Mouse (Mus musculus): ENCODE data around the gene Nck2.

Nck2 gene

GRCm38 (mm10) chr1:43433853-43434252 lies 10.5 kb upstream of the Nck2 start:
- DNase-seq (ENCODE audit: low read depth, low spot score) = no peak

GRCm38 (mm10) chr1:43436554-43436953 lies 7.8 kb upstream of the Nck2 start:
- no peak for DNase-seq (ENCODE audit: low read depth, low spot score)

GRCm38 (mm10) chr1:43439261-43439660 lies 5.1 kb upstream of the Nck2 start:
- DNase-seq (ENCODE audit: low read depth, low spot score) = no peak

- DNase-seq (ENCODE audit: low read depth, low spot score) = no peak
These were observed 1.8 kb upstream of the Nck2 start for GRCm38 (mm10) chr1:43442568-43442967.

GRCm38 (mm10) chr1:43445170-43446088 lies 1.1 kb downstream of the Nck2 start:
- peak; percentile 20 for DNase-seq (ENCODE audit: low read depth, low spot score)

- DNase-seq (ENCODE audit: low read depth, low spot score) = no peak
These were observed 1.7 kb downstream of the Nck2 start for GRCm38 (mm10) chr1:43446089-43446533.

- DNase-seq (ENCODE audit: low read depth, low spot score) = no peak
These were observed 2.6 kb downstream of the Nck2 start for GRCm38 (mm10) chr1:43446731-43447601.

GRCm38 (mm10) chr1:43447602-43448287 lies 3.4 kb downstream of the Nck2 start:
- no peak for DNase-seq (ENCODE audit: low read depth, low spot score)

- no peak for DNase-seq (ENCODE audit: low read depth, low spot score)
These were observed 6.4 kb downstream of the Nck2 start for GRCm38 (mm10) chr1:43450811-43451210.

GRCm38 (mm10) chr1:43453683-43454082 lies 9.3 kb downstream of the Nck2 start:
- no peak for DNase-seq (ENCODE audit: low read depth, low spot score)

- DNase-seq (ENCODE audit: low read depth, low spot score) = no peak
These were observed 10.4 kb downstream of the Nck2 start for GRCm38 (mm10) chr1:43454741-43455140.

- no peak for DNase-seq (ENCODE audit: low read depth, low spot score)
These were observed 10.8 kb downstream of the Nck2 start for GRCm38 (mm10) chr1:43455196-43455595.

- no peak for DNase-seq (ENCODE audit: low read depth, low spot score)
These were observed 12.8 kb downstream of the Nck2 start for GRCm38 (mm10) chr1:43457012-43457766.

GRCm38 (mm10) chr1:43460468-43460867 lies 16.1 kb downstream of the Nck2 start:
- no peak for DNase-seq (ENCODE audit: low read depth, low spot score)

GRCm38 (mm10) chr1:43462666-43463065 lies 18.3 kb downstream of the Nck2 start:
- no peak for DNase-seq (ENCODE audit: low read depth, low spot score)

GRCm38 (mm10) chr1:43463941-43464682 lies 19.7 kb downstream of the Nck2 start:
- no peak for DNase-seq (ENCODE audit: low read depth, low spot score)

- DNase-seq (ENCODE audit: low read depth, low spot score) = no peak
These were observed 20.6 kb downstream of the Nck2 start for GRCm38 (mm10) chr1:43464976-43465375.

GRCm38 (mm10) chr1:43465957-43466624 lies 21.7 kb downstream of the Nck2 start:
- no peak for DNase-seq (ENCODE audit: low read depth, low spot score)

GRCm38 (mm10) chr1:43467656-43468055 lies 23.3 kb downstream of the Nck2 start:
- DNase-seq (ENCODE audit: low read depth, low spot score) = no peak

GRCm38 (mm10) chr1:43468207-43468606 lies 23.8 kb downstream of the Nck2 start:
- no peak for DNase-seq (ENCODE audit: low read depth, low spot score)
